Mouse (Mus musculus) cortical plate, adult 2 months (tissue): ENCODE measurements around the gene Myo1b. TPM values are rescaled to one million over a fixed set of nuclear protein-coding genes. Genes with fewer than 3 reads are reported as not detected.
"Not testable (repeated sequence)": the region's sequence is repeated elsewhere in the genome, so short reads cannot be mapped to it uniquely, and the experiment has no call there.

Experiments
- H3K27ac ChIP-seq: fragments of 200-500 bp; 2 replicates; pipeline ENCODE4 v1.5.1; 2012; ENCODE audit warnings: low read length, control low read depth, inconsistent platforms; ENCODE audit not compliant: insufficient read depth
- H3K4me1 ChIP-seq: fragments of 200-500 bp; 2 replicates; pipeline ENCODE4 v1.6.1; 2011; ENCODE audit warnings: low read length; ENCODE audit not compliant: control insufficient read depth, insufficient read depth
- H3K4me3 ChIP-seq: fragments of 200-500 bp; 2 replicates; pipeline ENCODE4 v1.5.1; 2011; ENCODE audit warnings: mild to moderate bottlenecking, low read length, control low read depth; ENCODE audit not compliant: insufficient read depth
- CTCF ChIP-seq: fragments of 200-500 bp; IDR thresholded peaks from 2 replicates; pipeline ENCODE4 v1.5.1; 2011; ENCODE audit warnings: mild to moderate bottlenecking, control low read depth, low read length; ENCODE audit not compliant: insufficient read depth; ENCODE audit errors: extremely low read depth
- POLR2A ChIP-seq: fragments of 200-500 bp; IDR thresholded peaks from 2 replicates; pipeline ENCODE4 v1.6.1; 2011; ENCODE audit warnings: mild to moderate bottlenecking, low read length, control low read depth; ENCODE audit not compliant: insufficient read depth; ENCODE audit errors: extremely low read depth
- polyA plus RNA-seq: library from polyadenylated mRNA; depleted of rRNA; stranded (reverse); fragments of >200 nt; gene quantifications from 2 replicates; pipeline ENCODE4 v1.2.3, GENCODE M21; 2012

The Myo1b gene
- polyA plus RNA-seq, 1 experiment: 31.5 TPM

DNA sequence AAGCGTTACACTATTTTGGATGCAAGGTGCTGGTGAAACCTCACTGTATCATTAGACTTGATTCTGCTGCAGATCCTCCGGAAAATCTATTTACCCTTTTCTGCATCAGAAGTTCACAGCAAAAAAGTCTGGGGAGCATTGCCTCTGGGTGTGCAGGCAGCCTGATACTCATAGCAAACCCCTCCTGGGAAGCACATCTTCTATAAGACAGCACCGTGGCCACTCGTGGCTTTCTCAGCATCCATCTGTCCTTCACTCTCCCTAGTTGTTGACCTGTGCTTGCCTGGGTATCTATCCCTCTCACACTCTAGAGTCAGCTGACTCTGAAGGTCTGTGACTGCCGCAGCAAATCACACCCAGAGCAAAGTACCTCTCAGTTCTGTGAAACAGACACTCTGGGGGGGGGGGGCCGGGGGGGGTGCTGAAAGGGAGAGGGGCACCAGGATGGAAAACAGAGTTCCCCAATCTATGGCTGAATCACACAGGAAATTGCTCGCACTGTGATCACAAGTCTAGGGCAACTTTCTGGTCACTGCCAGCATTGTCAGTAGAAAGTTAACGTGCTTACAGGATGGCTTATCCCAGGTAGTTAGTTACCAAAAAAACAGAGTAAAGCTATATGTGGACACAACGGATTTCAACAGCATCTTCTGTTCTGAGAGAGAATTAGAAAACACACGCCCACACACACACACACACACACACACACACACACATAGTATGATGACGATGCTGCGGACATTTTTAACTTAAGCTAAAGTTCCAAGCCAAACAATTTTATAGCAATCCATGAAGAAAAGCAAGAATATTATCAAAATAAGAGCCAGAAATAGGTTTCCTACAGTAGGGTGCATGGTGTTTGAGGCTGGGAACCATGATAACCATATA, 35.7 kb downstream of the Myo1b start:
- peaks cover 2% of the 10 kb centered on the region for H3K4me1 ChIP-seq
- TF ChIP-seq POLR2A (no peak), CTCF (no peak)
- H3K4me3 ChIP-seq: no peak overlapping the region
- H3K27ac ChIP-seq: no peak overlapping the region

DNA sequence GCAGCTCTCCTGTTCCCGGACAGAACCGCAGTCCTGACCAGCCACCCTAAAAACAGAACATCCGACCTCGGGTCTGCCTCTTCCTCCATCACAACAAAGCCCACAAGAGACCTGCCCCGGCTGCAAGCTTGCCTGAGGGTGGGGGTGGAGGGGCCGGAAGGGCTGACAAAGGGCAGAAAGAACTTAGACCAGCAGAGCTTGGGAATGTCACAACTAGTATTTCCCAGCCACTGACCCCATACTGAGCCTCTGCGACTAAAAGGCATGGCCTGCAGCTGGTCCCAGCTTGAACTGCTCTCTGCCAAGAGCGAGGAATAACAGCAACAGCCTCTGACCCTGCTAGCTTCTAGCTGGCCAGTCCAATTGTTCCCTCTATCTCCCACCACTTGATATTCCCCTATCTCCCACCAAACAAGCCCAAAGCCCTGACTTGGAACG, 36.5 kb downstream of the Myo1b start:
- TF ChIP-seq CTCF: no peak
- no peak for TF ChIP-seq POLR2A
- H3K27ac ChIP-seq: no peak overlapping the region
- H3K4me1 ChIP-seq: peaks cover 2% of the 10 kb centered on the region
- no peak overlapping the region for H3K4me3 ChIP-seq

DNA sequence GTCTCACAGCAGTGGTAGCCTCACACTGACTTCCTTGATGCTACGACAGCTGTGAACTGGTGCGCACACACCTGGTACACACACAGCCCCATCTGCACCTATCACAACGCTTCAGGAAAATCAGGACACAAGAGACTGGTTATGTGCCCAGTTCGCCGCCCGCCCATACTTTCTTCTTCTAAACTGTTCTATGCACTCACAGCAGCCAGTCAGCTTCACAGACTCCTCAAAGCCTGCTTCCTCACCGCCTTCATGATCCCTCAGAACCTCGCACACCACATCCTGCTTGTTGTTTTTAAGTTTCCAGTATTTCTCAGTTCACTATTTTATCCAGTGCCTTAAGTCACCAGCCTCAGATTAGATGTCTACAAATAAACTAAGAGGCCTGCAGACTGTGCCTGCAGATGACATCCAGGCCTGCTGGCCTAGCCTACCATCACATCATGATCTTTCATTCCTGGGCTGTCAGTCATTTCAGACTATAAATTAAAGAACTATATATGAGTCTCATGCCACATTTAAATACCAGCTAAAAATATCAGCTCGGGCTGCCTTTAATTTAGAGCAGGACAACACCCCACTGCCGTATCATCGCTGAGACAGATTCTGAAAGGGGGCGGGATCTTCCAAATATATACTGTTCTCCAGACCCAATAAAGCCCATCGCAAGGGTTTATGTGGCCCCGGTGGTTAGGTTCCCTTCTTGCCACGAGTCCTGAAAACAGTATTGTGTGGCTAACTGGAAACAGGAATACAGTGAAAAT, 40.2 kb downstream of the Myo1b start:
- no peak overlapping the region for H3K27ac ChIP-seq
- TF ChIP-seq POLR2A (no peak), CTCF (no peak)
- H3K4me1 ChIP-seq: peaks cover 2% of the 10 kb centered on the region
- H3K4me3 ChIP-seq: no peak overlapping the region

GRCm38 (mm10) chr1:51872493-51873261, 43.2 kb downstream of the Myo1b start:
- no peak overlapping the region for H3K27ac ChIP-seq
- TF ChIP-seq POLR2A (no peak), CTCF (no peak)
- no peak overlapping the region for H3K4me3 ChIP-seq
- H3K4me1 ChIP-seq: peaks cover 2% of the 10 kb centered on the region; the same call in 1 of the 2 replicates

- not testable (repeated sequence) for H3K27ac ChIP-seq
Observed at GRCm38 (mm10) chr1:51871234-51871633, 44.6 kb downstream of the Myo1b start.

DNA sequence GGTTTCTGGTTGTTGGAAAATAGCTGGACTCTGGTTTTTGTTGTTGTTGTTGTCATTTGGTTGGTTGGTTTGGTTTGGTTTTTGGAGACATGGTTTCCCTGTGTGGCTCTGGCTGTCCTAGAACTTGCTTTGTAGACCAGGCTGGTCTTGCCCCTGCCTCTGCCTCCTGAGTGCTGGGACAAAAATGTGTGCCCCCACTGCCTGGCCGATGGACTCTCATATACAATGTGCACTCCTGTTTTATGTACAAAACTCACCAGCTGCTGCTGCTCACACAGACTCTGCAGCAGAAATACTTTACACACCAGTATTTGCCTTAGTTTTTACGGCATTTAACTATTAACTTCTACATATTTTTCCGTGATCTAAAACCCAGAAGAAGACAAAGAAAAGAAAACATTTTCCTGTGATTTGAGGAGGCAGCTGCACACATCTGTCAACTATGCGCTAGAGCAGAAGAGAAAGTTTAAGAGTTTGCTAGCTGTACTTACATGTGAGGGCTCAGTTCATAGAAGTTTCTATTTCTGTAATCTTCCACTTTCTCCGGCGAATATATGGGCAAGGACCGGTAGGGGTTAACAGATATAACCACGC, 52.9 kb downstream of the Myo1b start:
- no peaks in the 10 kb centered on the region for H3K4me1 ChIP-seq
- TF ChIP-seq CTCF (no peak), POLR2A (no peak)
- H3K4me3 ChIP-seq: no peak overlapping the region
- no peak overlapping the region for H3K27ac ChIP-seq

More at GRCm38 (mm10) chr1:51871234-51871633, 44.6 kb downstream of the Myo1b start:
- not testable (repeated sequence) for H3K4me1 ChIP-seq, H3K4me3 ChIP-seq

- TF ChIP-seq POLR2A: no peak
- TF ChIP-seq CTCF: no peak
- Histone ChIP-seq H3K4me1 (no peaks in the 10 kb centered on the region), H3K27ac (no peak overlapping the region), H3K4me3 (no peak overlapping the region)
Observed at GRCm38 (mm10) chr1:51860837-51861236, 55.0 kb downstream of the Myo1b start.

DNA sequence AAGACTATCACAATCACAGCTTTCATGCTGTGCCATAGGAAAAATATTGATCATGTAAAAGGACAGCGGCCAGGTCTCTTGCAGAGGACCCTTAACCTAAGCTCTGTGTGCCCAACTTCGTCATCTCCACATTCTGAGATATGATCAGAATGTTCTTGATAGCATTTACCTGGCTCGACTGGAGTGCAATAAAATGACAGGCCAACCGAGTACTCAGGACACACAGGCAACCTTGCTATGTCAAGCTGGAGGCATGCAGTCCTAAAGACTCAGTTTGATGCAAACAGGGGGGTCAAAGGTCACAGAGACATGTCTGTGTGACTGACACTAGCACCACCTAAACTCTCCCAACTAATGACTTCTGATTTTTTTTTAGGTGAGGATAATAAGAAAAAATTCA, 58.9 kb downstream of the Myo1b start:
- TF ChIP-seq CTCF (no peak), POLR2A (no peak)

DNA sequence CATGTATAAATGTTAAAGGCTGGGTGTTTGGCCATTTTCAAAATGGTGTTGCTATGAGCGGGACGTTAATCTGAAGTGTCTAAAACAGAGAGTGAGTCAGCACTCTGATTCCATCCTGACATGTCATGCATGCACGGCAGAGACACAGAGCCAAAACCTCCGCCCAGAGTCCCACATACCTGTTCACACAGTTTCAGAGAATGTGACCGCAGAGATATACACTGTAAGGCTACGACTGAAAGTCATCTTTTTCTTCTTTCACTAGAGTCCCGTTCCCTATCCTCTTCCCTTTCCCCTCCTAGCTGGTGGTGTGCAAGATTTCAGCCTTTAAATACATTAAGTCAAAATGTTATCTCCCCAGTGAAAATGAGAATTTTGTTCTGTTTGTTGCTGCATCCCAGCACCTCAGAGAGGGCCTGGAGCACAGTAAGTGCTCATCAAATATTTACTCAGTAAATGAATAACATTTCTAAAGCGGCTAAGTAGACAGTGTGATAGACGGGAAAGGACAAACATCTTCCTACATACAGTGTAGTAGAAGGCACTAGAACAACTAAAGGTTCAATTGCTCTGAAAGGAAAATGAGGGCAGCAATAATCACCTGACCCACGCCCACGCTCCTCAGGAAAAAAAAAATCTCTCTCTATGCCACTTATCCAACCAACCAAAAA, 59.5 kb downstream of the Myo1b start:
- Histone ChIP-seq H3K27ac (no peak overlapping the region), H3K4me3 (no peak overlapping the region), H3K4me1 (no peaks in the 10 kb centered on the region)
- no peak for TF ChIP-seq CTCF
- TF ChIP-seq POLR2A: no peak

More for the DNA sequence above, 58.9 kb downstream of the Myo1b start:
- H3K4me3 ChIP-seq: no peak overlapping the region
- H3K27ac ChIP-seq: no peak overlapping the region
- no peaks in the 10 kb centered on the region for H3K4me1 ChIP-seq
